Mouse (Mus musculus) yolk sac, embryonic 10.5 days (tissue): ENCODE data around the gene Phgdh.

Experiments
- DNase-seq: peaks from one replicate; pipeline ENCODE4 v3.0.0-alpha.2; 2017; ENCODE audit warnings: low spot score

Phgdh gene

DNA sequence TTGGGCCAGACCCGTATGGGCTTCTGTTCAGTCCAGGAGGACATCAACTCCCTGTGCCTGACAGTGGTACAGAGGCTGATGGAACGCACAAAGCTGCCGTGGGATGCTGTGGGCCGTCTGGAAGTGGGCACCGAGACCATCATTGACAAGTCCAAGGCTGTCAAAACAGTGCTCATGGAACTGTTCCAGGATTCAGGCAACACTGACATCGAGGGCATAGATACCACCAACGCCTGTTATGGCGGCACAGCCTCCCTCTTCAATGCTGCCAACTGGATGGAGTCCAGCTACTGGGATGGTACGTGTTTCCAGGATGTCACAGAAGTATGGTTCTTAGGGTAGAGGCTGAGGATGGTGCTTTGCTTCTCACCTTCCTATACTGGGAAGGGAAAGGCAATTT lies 48.7 kb downstream of the Phgdh start:
- DNase-seq = no peak

DNA sequence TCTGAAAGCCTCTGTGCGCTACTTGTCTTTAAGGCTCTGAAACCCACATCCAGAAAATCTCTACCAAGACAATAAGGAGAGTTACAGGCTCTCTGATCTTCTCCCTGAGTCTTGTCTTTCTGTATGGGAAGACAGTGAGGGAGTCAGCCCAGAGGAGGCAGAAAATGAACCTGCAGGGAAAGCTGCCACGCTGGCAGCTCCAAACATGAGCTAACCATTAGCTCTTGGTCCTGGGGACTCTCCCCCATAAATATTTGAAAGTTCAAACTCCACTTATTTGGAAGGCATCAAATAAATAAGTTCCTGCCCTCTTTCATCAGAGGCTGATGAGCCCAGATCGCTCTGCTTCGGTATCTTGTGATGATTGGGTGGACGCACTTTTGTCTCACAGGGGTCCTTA lies 56.6 kb downstream of the Phgdh start:
- DNase-seq = no peak

DNA sequence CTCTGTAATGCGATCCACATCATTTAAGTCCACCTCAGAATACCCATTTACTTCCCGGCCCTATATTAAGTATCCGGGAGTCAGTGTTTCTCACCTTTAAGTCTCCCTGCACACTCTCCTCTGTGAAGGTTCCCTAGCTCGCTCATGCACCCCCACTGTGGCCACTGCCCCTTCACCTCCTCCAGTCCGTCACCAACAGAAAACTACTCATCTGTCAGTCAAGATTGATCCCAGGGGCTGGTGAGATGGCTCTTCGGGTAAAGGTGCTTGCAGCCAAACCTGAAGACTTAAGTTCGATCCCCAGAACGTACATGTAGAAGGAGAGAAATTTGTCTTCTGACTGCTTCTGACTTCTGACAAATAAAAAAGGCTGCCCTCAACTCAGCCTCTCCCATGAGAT lies 57.4 kb downstream of the Phgdh start:
- DNase-seq = no peak

DNA sequence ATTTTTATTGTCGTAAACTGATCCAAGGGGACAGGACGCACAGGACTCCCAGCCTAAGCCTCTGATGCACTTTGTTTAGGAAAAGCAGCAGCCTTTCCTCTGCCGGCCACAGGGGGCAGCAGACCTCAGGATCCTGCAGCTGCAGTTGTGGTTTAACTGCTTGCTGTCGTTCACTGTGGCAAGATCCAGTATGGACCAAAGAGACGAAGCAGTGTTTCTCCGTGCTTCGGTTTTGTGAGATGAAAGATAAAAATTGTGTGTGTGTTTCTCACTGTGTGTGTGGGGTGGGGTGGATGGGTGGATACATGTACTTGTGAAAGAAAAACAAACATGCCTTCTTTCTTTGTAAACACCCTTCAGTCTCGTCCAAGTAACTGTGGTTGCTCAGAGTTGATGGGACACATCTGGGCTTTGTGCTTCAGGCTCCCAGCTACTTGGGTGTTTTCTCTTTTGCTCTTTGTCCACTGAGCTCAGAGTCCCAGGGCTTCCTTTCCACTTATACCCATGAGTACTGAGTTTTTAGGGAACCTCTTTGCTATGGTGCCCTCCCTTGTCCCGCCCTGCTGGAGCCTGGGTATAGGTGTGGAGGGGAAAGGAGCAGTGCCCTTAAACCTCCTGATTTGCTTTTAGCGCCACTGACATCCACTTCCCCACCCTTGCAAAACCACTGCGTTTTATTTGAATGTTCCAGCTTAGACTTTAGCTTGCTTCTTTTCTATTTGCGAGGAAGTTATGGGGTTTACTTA lies 58.7 kb downstream of the Phgdh start:
- peak; percentile 55 for DNase-seq

DNA sequence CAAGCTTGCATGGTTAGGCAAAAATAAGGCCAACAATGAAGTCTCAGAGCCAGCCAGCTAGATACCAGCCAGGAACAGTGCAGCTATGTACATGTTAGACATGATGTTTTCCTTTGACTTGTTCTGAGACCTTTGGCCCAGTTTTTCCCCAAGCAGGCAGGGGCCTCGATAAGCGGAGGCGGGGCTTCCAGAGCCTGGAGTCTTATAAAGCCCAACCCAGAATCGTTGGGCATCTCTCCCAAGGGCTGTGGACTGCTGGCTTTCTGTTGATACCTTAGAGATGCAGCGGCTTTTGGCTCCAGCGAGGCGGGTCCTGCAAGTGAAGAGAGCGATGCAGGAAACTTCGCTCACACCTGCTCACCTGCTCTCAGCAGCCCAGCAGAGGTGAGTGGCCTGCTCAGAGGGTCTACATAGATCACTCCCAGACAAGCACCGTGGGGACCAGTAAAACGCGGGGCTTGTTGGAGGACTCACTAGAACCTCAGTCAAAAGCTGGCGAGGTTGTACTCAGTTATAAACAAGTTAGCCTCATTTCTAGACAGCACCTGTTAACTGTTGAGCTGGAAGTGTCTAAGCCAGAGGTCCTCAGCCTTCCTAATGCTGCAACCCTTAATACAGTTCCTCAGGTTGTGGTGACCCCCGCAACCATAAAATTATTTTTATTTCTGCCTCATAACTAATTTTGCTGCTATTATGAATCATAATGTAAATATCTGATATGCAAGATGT lies 59.4 kb downstream of the Phgdh start, which contains the start of gene Hmgcs2:
Gene Hmgcs2, plus strand, starts transcription at position 232 of the 729 bp plus-strand sequence.
- DNase-seq = peak; percentile 68

DNA sequence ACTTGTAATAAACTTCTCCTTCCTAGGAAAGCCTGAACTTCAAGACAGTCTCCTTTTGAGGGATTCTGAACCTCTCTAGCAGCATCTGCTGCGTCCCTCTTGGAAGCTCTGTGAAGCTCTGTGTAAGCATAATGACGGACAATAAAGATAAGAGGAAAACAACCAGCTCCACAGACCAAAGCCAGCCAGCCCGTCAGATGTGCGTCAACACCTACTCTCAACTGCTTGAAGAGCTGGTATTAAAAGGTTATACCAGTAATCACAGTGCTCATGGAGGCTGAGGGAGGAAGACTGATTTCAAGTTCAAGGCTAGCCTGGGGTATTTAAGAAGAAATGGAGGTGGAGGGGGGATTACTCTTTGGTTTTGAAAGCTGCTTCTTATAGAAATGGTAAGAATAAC lies 60.1 kb downstream of the Phgdh start:
- DNase-seq = no peak

DNA sequence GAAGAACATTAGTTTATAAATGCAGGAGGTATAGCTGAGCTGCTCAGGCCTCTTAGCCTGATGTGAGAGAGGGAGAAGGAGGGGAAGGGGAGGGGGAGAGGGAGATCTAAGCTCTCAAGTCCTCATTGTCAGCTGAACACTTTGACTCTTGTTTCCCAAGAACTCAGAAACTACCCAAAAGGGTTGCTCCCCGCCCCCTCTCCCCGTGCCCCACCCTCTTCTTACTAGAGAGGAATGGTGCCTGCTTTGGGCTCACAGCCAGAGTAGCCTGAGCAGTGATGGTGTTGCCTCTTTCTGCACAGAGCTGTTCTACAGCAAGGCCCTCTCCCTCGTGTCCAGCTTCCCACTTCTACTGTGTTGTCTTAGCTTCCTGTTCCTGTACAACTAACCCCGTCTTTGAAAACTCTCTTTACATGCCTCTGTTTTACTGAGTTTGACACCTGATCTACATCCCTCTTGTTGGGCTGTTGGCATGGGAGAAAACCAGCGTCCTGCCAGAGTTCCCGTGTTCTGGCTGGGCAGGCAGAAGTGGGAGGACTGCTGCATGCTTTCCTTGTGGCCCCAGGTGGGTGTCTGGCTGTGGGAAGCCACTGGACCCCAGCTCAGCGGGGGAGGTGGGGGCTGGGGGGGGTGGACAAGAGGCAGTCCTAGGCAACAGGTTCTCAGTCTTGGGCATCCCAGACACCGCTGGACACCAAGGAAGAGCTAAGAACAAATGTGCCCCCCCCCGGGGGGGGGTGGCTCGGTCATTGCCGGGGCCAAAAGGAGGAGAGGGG lies 66.0 kb downstream of the Phgdh start:
- DNase-seq = no peak

DNA sequence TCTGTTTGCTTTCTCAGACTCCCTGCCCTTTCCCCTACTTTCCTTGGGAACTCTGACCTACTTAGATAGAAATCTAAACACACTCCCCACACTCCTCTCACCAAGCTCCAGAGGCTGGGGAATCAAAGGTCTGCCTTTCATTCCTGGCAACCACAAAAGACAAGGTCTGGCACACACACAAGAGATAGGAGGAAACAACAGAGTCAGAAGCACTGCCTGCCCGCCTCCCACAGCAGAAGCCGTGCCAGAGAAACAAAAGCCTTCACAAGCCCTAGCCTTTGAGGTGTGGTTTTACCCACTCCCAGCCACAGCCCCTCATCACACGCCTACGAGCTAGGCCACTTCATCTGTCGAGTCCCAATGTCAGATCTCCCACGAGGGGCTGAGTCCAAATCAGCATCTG lies 72.5 kb downstream of the Phgdh start:
- DNase-seq = peak; percentile 79
